Mouse (Mus musculus) CD4-positive, CD25-positive, alpha-beta regulatory T cell, adult 9 weeks (primary cell): ENCODE results near the gene Dnase2b. TPM values are rescaled to one million over a fixed set of nuclear protein-coding genes. Genes with fewer than 3 reads are reported as not detected.

Experiments used
- polyA plus RNA-seq: library from polyadenylated mRNA; unstranded; fragments of 100-300 nt; shearing (Covaris generic); gene quantifications from one replicate; pipeline ENCODE4 v1.2.1, GENCODE M21; 2017

Dnase2b gene
- not detected for polyA plus RNA-seq

DNA sequence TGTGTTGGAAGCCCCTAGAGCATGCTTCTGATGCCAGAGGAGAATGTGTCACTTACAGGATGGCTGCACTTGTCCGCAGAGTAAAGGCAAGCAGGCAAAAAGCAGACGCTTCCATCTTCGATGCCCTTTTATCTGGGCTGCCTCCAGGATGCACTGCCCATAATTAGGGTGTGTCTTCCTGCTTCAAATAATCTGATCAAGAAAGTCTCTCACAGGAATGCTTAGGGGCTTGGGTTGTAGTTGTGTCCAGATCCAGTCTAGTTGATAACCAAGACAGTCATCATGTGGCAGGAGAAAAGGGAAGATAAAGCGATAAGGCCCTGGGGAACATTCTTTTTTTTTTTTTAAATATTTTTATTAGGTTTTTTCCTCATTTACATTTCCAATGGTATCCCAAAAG, at the start of gene Dnase2b:
TSS of gene Dnase2b (minus strand) at position 101 of the 400 bp plus-strand sequence.

DNA sequence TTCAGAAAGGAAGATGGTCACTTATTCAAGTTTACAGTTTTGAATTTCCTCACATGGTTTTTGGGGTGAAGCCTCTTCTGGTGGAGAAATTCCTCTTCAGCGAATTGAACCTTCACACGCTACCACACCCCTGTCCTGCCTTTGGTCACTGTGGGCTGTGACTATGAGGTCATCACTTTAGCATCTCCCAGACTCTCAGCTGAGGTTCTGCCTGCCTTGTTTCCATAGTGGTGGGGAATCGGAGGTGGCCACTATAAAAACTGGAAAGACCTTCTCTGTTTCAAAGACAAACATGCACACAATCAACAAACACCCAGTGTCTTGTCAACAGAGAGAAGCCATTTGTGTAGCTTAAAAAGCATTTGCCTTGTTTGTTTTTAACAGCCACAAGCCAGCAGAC, 35.8 kb upstream of the Dnase2b start, which contains the start of gene 4930503B20Rik:
TSS of gene 4930503B20Rik (minus strand) at position 101 of the 400 bp plus-strand sequence.

DNA sequence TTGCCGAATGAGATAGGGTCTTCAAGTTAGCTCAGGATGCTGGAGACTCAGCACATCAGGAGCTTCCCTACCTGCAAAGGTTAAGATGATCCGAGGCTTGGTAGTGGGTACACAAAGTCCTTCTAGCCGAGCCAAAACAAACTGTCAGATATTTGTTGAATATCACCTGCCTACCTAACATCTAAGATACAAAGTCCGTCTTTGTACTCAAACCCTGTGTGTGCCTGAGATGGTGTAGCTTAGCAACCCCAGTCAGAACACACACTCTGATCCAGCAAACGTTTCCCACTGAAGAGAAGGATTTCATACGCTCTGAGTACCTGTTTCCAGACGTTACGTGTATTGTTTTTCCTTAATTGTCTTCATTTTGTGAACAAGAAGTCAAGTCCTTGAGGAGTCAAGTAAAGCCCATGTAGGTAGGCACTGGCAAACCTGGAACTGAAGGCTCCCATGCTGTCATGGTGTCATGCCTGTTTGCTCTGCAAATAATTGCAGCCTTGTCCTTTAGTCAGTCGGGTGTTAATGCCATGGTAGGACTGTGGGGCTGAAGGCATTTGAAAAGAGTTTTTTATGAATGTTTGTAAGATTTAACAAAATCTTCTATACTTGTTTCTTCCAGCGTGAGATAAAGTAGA, 45.1 kb downstream of the Dnase2b start, which contains the start of gene Uox:
TSS of gene Uox (plus strand) at position 279 of the 635 bp plus-strand sequence.

Other genes with a start within 250 kb of the Dnase2b start
- 0.31 TPM for gene Ssx2ip, start 211.0 kb downstream of the Dnase2b start, polyA plus RNA-seq
- gene Ctbs, start 165.8 kb downstream of the Dnase2b start, polyA plus RNA-seq = 10.1 TPM
- gene Spata1, start 115.8 kb downstream of the Dnase2b start, polyA plus RNA-seq = 6.0 TPM
- gene Gng5, start 115.8 kb downstream of the Dnase2b start, polyA plus RNA-seq = 517 TPM
- gene Rpf1, start 94.2 kb downstream of the Dnase2b start, polyA plus RNA-seq = 88.0 TPM
- not detected for gene Uox, start 45.2 kb downstream of the Dnase2b start, polyA plus RNA-seq
- gene 4930503B20Rik, start 35.7 kb upstream of the Dnase2b start, polyA plus RNA-seq = not detected
- 0.81 TPM for gene Samd13, start 70.0 kb upstream of the Dnase2b start, polyA plus RNA-seq
- 192 TPM for gene Prkacb, start 197.4 kb upstream of the Dnase2b start, polyA plus RNA-seq
- not detected for gene Ttll7, start 236.8 kb upstream of the Dnase2b start, polyA plus RNA-seq